ENCODE assay signal across 15 mouse cellular contexts in genomic region chr11:107900470-107900869, GRCm38 (mm10). TPM values are rescaled to one million over a fixed set of nuclear protein-coding genes. Genes with fewer than 3 reads are reported as not detected.
DNase-seq lines count a peak whose midpoint lies in the region; ATAC-seq and TF ChIP-seq lines count a peak whose summit lies in the region.
"Had no signal": no experiment of that assay in that cellular context is flagged by ENCODE, and none has a peak within 500 bp of the region (broad histone marks: within the 10 kb centered on the region; RNA-seq: fewer than 3 reads in every experiment).

No protein-coding gene starts in this region.

- no peaks in the 10 kb centered on the region for H3K4me1 ChIP-seq in liver, adult 2 months (ENCODE audit: control insufficient read depth, insufficient read depth, low read length)
- H3K4me1 ChIP-seq in liver, embryonic 11.5 days (replicated peaks; ENCODE audit: control insufficient read depth, insufficient read depth, low read length) = no peaks in the 10 kb centered on the region
- H3K4me1 ChIP-seq: kidney, embryonic 15.5 days; liver, embryonic 13.5 days had no signal

- H3K27ac ChIP-seq in liver, adult 2 months (replicated peaks; ENCODE audit: insufficient read depth, low read depth, low read length) = no peak overlapping the region
- no peak overlapping the region for H3K27ac ChIP-seq in liver, embryonic 11.5 days (ENCODE audit: low read depth, low read length)
- H3K27ac ChIP-seq: kidney, embryonic 15.5 days; liver, embryonic 13.5 days had no signal

- H3K4me3 ChIP-seq in liver, adult 2 months (ENCODE audit: insufficient read depth, low read depth, low read length) = no peak overlapping the region
- H3K4me3 ChIP-seq in liver, embryonic 11.5 days (ENCODE audit: low read depth, low read length) = no peak overlapping the region
- H3K4me3 ChIP-seq: kidney, embryonic 15.5 days; liver, embryonic 13.5 days had no signal

- no peaks in the 10 kb centered on the region for H3K36me3 ChIP-seq in liver, adult 2 months (ENCODE audit: control insufficient read depth, insufficient read depth, low read length)
- H3K36me3 ChIP-seq in liver, embryonic 11.5 days (ENCODE audit: control insufficient read depth, insufficient read depth, low read length) = no peaks in the 10 kb centered on the region
- H3K36me3 ChIP-seq: kidney, embryonic 15.5 days; liver, embryonic 13.5 days had no signal

- TF ChIP-seq POLR2A in liver, adult 2 months (IDR thresholded peaks at IDR 0.05; ENCODE audit: extremely low read depth, insufficient read depth, low read length) = no peak

- no peaks in the 10 kb centered on the region for H3K9me3 ChIP-seq in liver, embryonic 11.5 days (ENCODE audit: control insufficient read depth, low read length)
- H3K9me3 ChIP-seq: kidney, embryonic 15.5 days; liver, embryonic 13.5 days had no signal

- H3K27me3 ChIP-seq in liver, adult 2 months (ENCODE audit: control insufficient read depth, insufficient read depth, low read length) = no peaks in the 10 kb centered on the region
- H3K27me3 ChIP-seq in liver, embryonic 11.5 days (replicated peaks; ENCODE audit: control insufficient read depth, insufficient read depth, low read length) = no peaks in the 10 kb centered on the region
- H3K27me3 ChIP-seq: kidney, embryonic 15.5 days; liver, embryonic 13.5 days had no signal

- no peak overlapping the region for H3K9ac ChIP-seq in liver, adult 2 months (ENCODE audit: low read depth, low read length)
- no peak overlapping the region for H3K9ac ChIP-seq in liver, embryonic 11.5 days (ENCODE audit: low read depth, low read length)
- H3K9ac ChIP-seq: kidney, embryonic 15.5 days; liver, embryonic 13.5 days had no signal

- H3K79me2 ChIP-seq in liver, adult 2 months (ENCODE audit: control insufficient read depth, insufficient read depth, low read length) = no peaks in the 10 kb centered on the region

- H3K4me2 ChIP-seq in liver, embryonic 11.5 days = no peak overlapping the region
- H3K4me2 ChIP-seq: kidney, embryonic 15.5 days; liver, embryonic 13.5 days had no signal

- TF ChIP-seq CTCF in liver, adult 2 months (IDR thresholded peaks at IDR 0.05; ENCODE audit: low read depth, low read length) = peak; percentile 39

- peak; percentile 35 to 45 for DNase-seq in cerebellum, postnatal 10 days
- DNase-seq in liver, adult 2 months (ENCODE audit: extremely low read depth, low read depth, low spot score) = peak; percentile 21
- DNase-seq in liver, embryonic 11.5 days (ENCODE audit: low spot score) = no peak
- peak; percentile 76 for DNase-seq in ES-CJ7 (ENCODE audit: low read depth, low spot score)
- peak; percentile 25 for DNase-seq in embryo, embryonic 9.5 days (ENCODE audit: extremely low spot score)
- DNase-seq in adrenal gland, adult 18-20 months (ENCODE audit: low spot score in 2 of 2) = no peak
- DNase-seq in layer of hippocampus, postnatal 10 days (ENCODE audit: low spot score in 2 of 2) = no peak
- DNase-seq: cerebellum, adult 9-10 months; heart, postnatal 36 days; liver, embryonic 13.5 days; spleen, adult 18-20 months had no signal

- WGBS in liver, adult 2 months = 44% methylated on average over 4 of the region's 4 CpGs
- WGBS in liver, embryonic 11.5 days = 43% methylated on average over 4 of the region's 4 CpGs

- no peak for ATAC-seq in cerebellum, adult (ENCODE audit: insufficient number of reproducible peaks, low FRiP score, low TSS enrichment)
- no peak; the same call in 1 of the 2 replicates for ATAC-seq in liver, embryonic 11.5 days (replicated peaks; ENCODE audit: low FRiP score)

RNA-seq across cellular contexts. Expression of gene Cacng5, which starts 14.4 kb away (rescaled TPM):
- total RNA-seq in liver, adult 2 months (2014; rRNA removed) = not detected in 2 replicates
- not detected in 2 replicates for polyA plus RNA-seq in liver, adult 2 months (2012; rRNA removed)
- polyA plus RNA-seq in liver, embryonic 11.5 days (2014; fragmentation: Nextera tagmentation; extraction: Ambion mirVana) = 0.70 TPM in 2 replicates
- total RNA-seq in adrenal gland, adult 18-20 months (2021) = under 1 TPM in 1 of 2 experiments, not detected in 1; 0.10 TPM
- 10 to 100 TPM; 18.6 to 21.1 TPM for total RNA-seq in layer of hippocampus, postnatal 10 days (2021)
- total RNA-seq: heart, adult 8-10 months; megakaryocyte progenitor cell, adult 5-6 weeks had no signal

Comparison
In these comparisons a context has a peak if more than half of its experiments do, and no peak if none do; other contexts are left out.
1. DNase-seq: peak in cerebellum, postnatal 10 days (2 of 2), liver, adult 2 months (single experiment), ES-CJ7 (single experiment) and embryo, embryonic 9.5 days (single experiment); none in liver, embryonic 11.5 days (single experiment), adrenal gland, adult 18-20 months (0 of 2) and layer of hippocampus, postnatal 10 days (0 of 2).
2. RNA of gene Cacng5, which starts 14.4 kb away (total RNA-seq): 18.6 to 21.1 TPM in layer of hippocampus, postnatal 10 days; 0.10 TPM in adrenal gland, adult 18-20 months and not detected in liver, adult 2 months; every median in the first group is over 10 times any median in the second.